Mouse (Mus musculus) heart, embryonic 12.5 days (tissue): ENCODE measurements at regions not wholly inside any gene's neighbourhood (a gene's known extent, or its start where the extent isn't known, plus 50 kb on each side); places are given as distances from the start of the nearest gene placed in this dataset.

Experiments used
- ATAC-seq: fragments of 200-750 bp; cut with Nextera tagmentation; 2 replicates; pipeline ENCODE4 v1.8.0; 2017; ENCODE audit warnings: moderate TSS enrichment, moderate library complexity; ENCODE audit not compliant: insufficient number of reproducible peaks, low FRiP score
- H3K27ac ChIP-seq: fragments of 300-500 bp; sonication (generic); 2 replicates; pipeline ENCODE4 v1.5.1; 2016; ENCODE audit warnings: mild to moderate bottlenecking, moderate library complexity; ENCODE audit not compliant: poor library complexity, severe bottlenecking
- H3K27me3 ChIP-seq: fragments of 300-500 bp; sonication (generic); replicated peaks from 2 replicates; pipeline ENCODE4 v1.6.1; 2016; ENCODE audit warnings: mild to moderate bottlenecking, moderate library complexity
- H3K36me3 ChIP-seq: fragments of 300-500 bp; sonication (generic); 2 replicates; pipeline ENCODE4 v1.6.1; 2016; ENCODE audit warnings: mild to moderate bottlenecking, moderate library complexity
- H3K4me1 ChIP-seq: fragments of 300-500 bp; sonication (generic); replicated peaks from 2 replicates; pipeline ENCODE4 v1.6.1; 2016; ENCODE audit warnings: mild to moderate bottlenecking
- H3K4me2 ChIP-seq: fragments of 300-500 bp; sonication (generic); 2 replicates; pipeline ENCODE4 v1.6.1; 2016; ENCODE audit warnings: mild to moderate bottlenecking, moderate library complexity
- H3K4me3 ChIP-seq: fragments of 300-500 bp; sonication (generic); 2 replicates; pipeline ENCODE4 v1.5.1; 2016; ENCODE audit warnings: mild to moderate bottlenecking
- H3K9ac ChIP-seq: fragments of 300-500 bp; sonication (generic); 2 replicates; pipeline ENCODE4 v1.6.1; 2016; ENCODE audit warnings: mild to moderate bottlenecking, moderate library complexity
- H3K9me3 ChIP-seq: fragments of 300-500 bp; sonication (generic); replicated peaks from 2 replicates; pipeline ENCODE4 v1.6.1; 2016; ENCODE audit warnings: mild to moderate bottlenecking, moderate library complexity
- WGBS: fragments of 180-500 bp; shearing (Covaris S2); methylation state at CpG from one replicate; pipeline ENCODE4 v1.1.7; 2016; 5-methylcytosine and 5-hydroxymethylcytosine counted together

DNA sequence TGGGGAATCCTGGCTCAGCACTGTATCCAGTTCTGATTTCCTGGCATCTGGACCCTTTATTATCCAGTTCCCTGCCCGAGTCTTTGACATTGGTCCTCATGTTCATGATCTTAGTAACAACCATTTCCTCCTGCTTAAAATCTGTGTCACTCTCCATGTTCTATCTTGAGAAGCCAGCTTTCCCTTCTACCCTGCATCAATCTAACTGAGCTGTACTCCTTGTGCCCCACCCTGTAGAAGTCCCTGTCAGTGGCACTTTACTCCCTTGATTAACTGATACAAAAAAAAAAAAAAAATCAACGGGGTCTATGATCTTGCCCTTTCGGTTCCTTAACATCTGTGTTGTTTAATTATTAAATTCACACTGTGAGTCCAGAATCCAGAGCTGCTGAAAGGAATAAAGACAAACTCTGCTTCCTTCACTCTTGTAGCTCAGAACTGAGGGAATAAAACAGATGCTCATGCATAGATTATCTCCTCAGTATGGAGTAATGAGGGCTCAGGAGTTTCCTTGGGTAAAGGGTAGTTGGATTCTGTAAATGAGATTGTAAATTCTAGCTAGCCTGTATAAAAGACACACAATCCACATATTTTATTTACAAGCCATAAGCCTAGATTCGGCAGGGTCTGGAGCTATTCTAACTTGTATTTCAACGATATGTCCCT, 342.6 kb upstream of the Nr5a2 start:
- no peak overlapping the region for H3K4me3 ChIP-seq
- H3K4me1 ChIP-seq, result no peaks in the 10 kb centered on the region
- H3K27me3 ChIP-seq, result no peaks in the 10 kb centered on the region
- H3K27ac ChIP-seq, result no peak overlapping the region
- no peak for ATAC-seq
- H3K4me2 ChIP-seq, result no peak overlapping the region
- WGBS, result 72% methylated on average over 5 of the region's 5 CpGs
- H3K9ac ChIP-seq, result no peak overlapping the region
- H3K9me3 ChIP-seq, result no peaks in the 10 kb centered on the region
- no peaks in the 10 kb centered on the region for H3K36me3 ChIP-seq

DNA sequence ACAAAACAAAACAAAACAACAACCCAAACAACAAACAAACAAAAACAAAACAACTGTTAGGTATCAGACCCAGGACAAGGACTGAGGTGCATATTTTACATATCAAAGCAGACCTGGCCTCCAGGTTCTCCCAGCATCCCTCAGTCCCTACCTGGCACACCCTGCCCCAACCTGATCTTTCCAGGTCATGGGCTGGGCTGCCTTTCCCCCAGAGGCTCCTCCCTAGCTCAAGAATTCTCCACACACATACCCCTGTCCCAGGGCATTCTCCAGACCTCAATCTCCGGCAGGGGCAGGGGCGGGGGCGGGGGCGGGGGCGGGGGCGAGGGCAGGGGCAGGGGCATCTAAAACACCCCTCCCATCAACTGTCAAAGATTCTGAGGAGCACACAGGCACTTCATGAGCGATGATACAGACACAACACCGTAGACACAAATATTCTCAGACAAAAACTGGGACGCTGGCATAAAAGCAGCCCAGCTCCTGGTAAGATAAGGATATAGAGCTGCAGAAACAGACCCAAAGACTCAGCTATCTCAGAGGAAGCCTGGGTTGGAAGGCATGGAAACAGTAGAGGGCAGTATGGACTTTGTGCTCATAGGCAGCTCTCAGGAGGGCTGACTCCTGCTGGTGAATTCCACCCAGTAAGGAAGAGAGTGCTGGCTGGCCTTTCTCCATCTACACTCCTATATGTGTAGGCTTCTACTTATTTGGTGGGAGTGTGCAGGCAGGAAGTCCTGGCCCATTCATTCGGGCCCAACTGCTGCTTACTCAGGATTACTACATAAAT, 337.7 kb upstream of the Nr5a2 start:
- no peaks in the 10 kb centered on the region for H3K9me3 ChIP-seq
- WGBS, result 41% methylated on average over 10 of the region's 10 CpGs
- ATAC-seq, result no peak

DNA sequence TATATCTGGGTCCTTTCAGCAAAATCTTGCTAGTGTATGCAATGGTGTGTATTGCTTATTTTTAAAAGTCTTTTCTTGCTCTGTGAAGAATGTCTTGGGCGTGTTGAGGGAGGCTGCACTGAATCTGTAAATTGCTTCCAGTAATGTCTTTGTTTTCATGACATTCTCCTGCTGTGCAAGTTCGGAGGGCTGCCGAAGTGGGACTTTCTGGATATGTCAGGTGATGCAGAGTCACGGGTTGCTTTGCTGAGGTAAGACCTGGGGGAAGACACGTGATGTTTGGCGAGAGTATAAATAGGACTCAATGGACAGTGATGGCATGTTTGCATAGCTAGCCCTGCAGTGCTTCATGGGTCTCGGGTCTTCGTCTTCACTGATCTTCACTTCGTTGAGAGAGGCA, 329.2 kb upstream of the Nr5a2 start:
- H3K9ac ChIP-seq, result no peak overlapping the region

More for the DNA sequence above, 337.7 kb upstream of the Nr5a2 start:
- no peak overlapping the region for H3K4me2 ChIP-seq
- no peaks in the 10 kb centered on the region for H3K27me3 ChIP-seq
- no peak overlapping the region for H3K4me3 ChIP-seq
- H3K27ac ChIP-seq, result no peak overlapping the region
- no peaks in the 10 kb centered on the region for H3K4me1 ChIP-seq
- H3K36me3 ChIP-seq, result no peaks in the 10 kb centered on the region
- no peak overlapping the region for H3K9ac ChIP-seq

DNA sequence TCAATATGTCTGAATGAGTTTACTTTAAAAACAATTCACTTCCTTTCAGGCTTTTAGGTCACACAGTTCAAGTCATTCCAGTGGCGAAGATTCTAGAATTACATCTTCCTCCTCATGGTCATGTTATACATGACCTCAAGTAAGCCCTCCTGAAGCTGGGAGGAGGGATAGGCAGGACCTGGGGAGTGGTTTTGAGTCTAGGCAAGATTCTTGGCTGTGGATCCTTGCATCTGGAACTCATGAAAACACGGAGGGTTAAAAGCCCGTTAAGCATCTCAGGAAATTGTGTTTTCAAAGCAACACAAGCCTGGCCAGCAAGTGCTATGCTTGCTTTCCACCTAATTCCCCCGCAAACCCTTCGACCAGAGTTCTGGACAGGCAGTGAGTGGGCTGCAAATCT, 323.0 kb upstream of the Nr5a2 start:
- H3K9me3 ChIP-seq, result no peaks in the 10 kb centered on the region; the same call in 1 of the 2 replicates
- ATAC-seq, result no peak
- H3K4me2 ChIP-seq, result no peak overlapping the region
- H3K9ac ChIP-seq, result no peak overlapping the region
- H3K4me3 ChIP-seq, result no peak overlapping the region
- WGBS, result 68% methylated on average over 5 of the region's 5 CpGs
- no peaks in the 10 kb centered on the region for H3K27me3 ChIP-seq
- no peaks in the 10 kb centered on the region for H3K36me3 ChIP-seq
- H3K27ac ChIP-seq, result no peak overlapping the region
- no peaks in the 10 kb centered on the region for H3K4me1 ChIP-seq

More for the DNA sequence above, 329.2 kb upstream of the Nr5a2 start:
- Histone ChIP-seq H3K27me3 (no peaks in the 10 kb centered on the region), H3K27ac (no peak overlapping the region), H3K4me1 (no peaks in the 10 kb centered on the region; the same call in 1 of the 2 replicates), H3K9me3 (no peaks in the 10 kb centered on the region; the same call in 1 of the 2 replicates), H3K4me3 (no peak overlapping the region), H3K4me2 (no peak overlapping the region), H3K36me3 (no peaks in the 10 kb centered on the region)
- WGBS, result 84% methylated on average over 9 of the region's 9 CpGs
- ATAC-seq, result no peak

DNA sequence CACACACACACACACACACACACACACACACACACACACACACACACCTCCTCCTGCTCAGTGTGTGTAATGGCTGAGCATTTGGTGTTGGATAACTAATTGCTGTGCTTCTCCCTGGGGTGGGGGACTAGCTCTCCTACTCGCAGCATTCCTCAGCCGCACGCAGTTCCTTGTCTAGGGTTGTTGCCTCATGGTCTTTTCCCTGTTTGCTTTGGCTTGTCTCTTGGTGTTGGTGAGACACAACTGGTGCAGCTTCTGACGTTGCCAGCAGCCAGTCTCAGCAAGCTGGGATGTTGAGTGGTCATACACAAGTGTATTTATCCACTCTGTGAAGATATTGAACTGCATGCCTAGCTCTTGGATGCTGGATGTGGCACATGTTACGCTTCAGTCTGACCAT, 322.2 kb upstream of the Nr5a2 start:
- Histone ChIP-seq H3K9me3 (no peaks in the 10 kb centered on the region; the same call in 1 of the 2 replicates), H3K27me3 (no peaks in the 10 kb centered on the region), H3K4me3 (no peak overlapping the region), H3K4me1 (no peaks in the 10 kb centered on the region), H3K9ac (no peak overlapping the region), H3K4me2 (no peak overlapping the region), H3K27ac (no peak overlapping the region), H3K36me3 (no peaks in the 10 kb centered on the region)
- WGBS, result 67% methylated on average over 5 of the region's 5 CpGs
- ATAC-seq, result no peak

DNA sequence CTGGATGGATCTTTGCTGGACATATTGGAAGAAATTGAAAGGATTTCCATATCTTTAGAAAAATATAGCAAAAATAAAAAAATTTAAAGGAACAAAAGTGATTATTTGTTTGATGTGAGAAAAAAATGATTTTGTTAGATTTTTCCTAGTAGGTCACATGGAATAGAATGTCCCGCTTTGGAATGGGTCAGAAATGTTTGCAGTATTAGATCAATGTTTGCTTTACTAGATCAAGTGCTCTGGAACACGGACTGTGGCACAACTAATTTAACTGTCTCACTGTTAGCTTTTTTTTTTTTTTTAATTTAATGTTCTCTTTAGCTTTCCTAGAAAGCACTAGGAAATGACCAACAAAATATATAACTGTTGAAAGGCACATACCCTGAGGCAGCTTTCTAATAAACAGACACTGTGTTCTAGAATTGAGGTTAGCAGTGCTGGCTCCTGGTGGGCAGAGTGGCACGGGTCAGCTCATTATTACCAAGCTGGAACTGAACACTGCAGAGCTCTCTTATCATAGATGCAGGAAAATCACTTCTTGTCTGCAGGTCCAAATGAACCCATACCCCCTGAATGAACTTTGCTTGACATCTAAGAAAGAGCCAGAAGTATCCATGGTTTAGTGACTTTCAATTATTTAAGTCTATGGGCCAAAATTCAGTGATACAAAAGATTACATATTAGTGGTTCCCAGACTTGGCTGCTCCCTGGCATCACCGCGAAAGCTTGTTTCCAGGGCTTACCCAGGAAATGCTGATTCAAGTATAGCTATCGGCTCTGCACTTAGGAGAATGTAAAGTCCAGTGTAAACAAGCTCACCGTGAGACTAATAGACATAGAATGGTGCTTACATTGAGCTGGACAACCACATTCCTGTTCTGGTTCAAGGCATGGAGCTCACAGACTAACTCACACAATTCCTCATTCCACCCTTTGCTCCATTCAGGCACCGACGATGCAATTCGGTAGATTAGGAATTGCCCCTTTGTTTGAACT, 320.4 kb upstream of the Nr5a2 start:
- ATAC-seq, result no peak
- Histone ChIP-seq H3K36me3 (no peaks in the 10 kb centered on the region), H3K4me1 (no peaks in the 10 kb centered on the region), H3K9me3 (no peaks in the 10 kb centered on the region; the same call in 1 of the 2 replicates), H3K4me2 (no peak overlapping the region), H3K4me3 (no peak overlapping the region), H3K27me3 (no peaks in the 10 kb centered on the region), H3K27ac (no peak overlapping the region), H3K9ac (no peak overlapping the region)
- WGBS, result 74% methylated on average over 10 of the region's 10 CpGs

DNA sequence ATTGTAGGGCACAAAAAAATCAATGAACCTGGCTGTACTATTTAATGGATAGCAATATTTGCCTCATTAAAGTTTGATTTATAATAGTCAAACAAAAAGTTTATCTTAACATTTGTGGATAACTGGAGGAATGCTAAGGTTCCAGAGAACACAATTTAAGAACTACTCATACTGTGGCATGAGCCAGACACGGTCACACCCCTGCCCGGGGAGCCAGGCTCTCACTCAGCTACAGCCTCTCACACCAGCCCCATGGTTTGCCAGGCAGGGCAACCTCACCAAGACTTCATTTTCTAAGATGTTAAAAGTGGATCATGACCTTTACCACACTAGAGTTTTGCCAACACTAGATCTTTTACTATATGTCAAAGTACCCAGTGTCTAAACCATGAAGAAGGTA, 319.7 kb upstream of the Nr5a2 start:
- no peak overlapping the region for H3K27ac ChIP-seq
- no peak for ATAC-seq
- H3K36me3 ChIP-seq, result no peaks in the 10 kb centered on the region
- no peak overlapping the region for H3K4me2 ChIP-seq
- no peaks in the 10 kb centered on the region; the same call in 1 of the 2 replicates for H3K9me3 ChIP-seq
- 87% methylated on average over 2 of the region's 2 CpGs for WGBS
- no peaks in the 10 kb centered on the region for H3K27me3 ChIP-seq
- no peak overlapping the region for H3K9ac ChIP-seq
- H3K4me1 ChIP-seq, result no peaks in the 10 kb centered on the region
- H3K4me3 ChIP-seq, result no peak overlapping the region

DNA sequence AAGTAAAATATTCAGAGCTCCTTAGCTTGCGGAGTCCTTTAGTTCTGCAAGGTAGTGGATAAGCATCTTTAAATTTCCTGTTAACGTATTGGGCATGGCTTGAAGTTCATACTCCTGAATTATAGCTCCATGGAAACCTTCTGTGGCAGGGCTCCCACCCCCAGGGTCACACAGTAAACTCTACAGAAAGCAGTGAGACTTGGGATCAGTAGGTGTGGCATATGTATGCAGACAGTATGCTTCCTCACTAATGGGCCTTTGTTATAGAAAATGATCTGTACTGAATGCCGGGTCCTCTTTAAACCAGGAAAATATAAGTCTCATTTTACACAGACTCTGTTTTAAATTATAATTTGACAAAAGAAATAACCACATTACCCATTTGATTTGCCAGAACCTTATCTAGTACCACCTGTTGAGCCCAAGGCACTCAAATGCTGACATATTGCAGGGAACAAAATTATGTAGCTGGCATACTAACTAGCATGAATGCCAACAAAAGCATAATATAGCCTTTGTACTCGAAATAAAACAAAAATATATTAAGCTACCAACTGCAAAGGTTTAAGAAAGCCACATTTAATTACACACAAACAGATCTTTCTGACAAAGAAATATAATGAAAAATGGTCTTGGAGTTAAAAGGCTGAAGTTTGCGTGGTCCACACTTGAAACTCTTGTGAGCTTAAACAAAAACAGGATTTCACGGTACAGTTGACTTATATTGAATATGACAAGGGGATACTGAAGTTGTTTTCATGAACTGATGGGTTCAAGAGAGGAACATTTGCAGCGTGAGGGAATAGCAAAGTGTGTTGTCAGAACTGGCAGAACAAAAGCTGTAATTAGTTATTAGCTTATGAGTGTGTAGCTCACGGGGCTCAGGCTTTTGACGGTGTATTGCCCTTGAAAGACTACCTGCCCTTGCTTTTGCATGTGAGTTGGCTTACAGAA, 310.7 kb upstream of the Nr5a2 start:
- H3K4me2 ChIP-seq, result no peak overlapping the region
- no peaks in the 10 kb centered on the region for H3K9me3 ChIP-seq
- H3K4me1 ChIP-seq, result no peaks in the 10 kb centered on the region
- H3K27me3 ChIP-seq, result no peaks in the 10 kb centered on the region
- no peaks in the 10 kb centered on the region for H3K36me3 ChIP-seq
- H3K4me3 ChIP-seq, result no peak overlapping the region
- 73% methylated on average over 9 of the region's 9 CpGs for WGBS
- no peak overlapping the region for H3K9ac ChIP-seq
- no peak for ATAC-seq
- no peak overlapping the region for H3K27ac ChIP-seq

DNA sequence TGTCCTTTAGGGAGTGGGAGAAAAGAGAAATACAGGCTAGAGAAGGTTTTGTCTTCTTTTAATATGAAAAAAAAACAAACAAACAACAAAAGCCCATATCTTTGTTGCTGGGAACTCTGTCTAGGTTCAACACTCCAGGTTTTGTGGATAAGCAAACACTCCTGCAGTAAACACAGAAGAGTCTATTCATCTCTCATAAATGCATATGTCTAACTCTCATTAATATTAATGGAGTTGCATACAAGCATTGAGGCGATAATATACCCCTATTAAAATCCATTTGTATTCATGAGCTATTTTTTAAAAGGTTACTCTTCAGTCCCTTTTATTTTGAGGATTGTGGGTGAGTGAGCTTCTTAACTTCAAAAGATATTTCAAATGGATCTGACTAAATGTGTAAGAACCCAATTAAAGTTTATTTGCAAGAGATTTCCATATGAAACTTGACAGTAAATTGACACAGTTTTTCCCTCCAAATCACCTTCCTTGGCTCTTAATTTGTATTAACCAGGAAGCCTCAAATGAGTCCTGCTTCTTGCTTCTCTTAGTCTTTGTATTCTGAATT, 302.6 kb upstream of the Nr5a2 start:
- WGBS, result 85% methylated on average over 1 of the region's 1 CpGs
- Histone ChIP-seq H3K36me3 (no peaks in the 10 kb centered on the region), H3K4me2 (no peak overlapping the region), H3K4me1 (0 out of 2 replicates have a peak, but pooled peaks cover 6% of the 10 kb centered on the region), H3K27me3 (no peaks in the 10 kb centered on the region), H3K27ac (no peak overlapping the region), H3K4me3 (no peak overlapping the region), H3K9me3 (no peaks in the 10 kb centered on the region), H3K9ac (no peak overlapping the region)
- ATAC-seq, result no peak

DNA sequence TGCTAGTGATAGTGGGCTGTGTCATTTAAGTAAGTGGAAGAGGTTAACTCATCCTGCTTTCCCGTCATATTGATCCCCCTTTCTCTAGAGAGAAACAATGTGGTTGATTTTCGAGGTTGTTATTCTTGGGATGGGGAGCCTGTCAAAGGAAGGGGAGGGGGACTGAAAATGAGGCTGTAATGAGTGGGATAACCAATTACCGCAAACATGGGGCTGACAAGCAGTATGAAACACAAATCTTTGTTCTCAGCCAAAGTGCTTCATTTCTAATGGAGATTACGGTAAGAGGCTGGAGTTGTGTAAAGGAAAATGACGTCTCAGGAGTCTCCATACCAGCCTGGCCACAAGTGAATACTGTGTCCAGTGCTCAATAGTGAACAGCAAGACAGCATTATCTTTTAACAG, 301.9 kb upstream of the Nr5a2 start:
- Histone ChIP-seq H3K4me1 (0 out of 2 replicates have a peak, but pooled peaks cover 6% of the 10 kb centered on the region), H3K4me3 (no peak overlapping the region), H3K36me3 (no peaks in the 10 kb centered on the region), H3K27me3 (no peaks in the 10 kb centered on the region), H3K9me3 (no peaks in the 10 kb centered on the region), H3K4me2 (no peak overlapping the region), H3K9ac (no peak overlapping the region), H3K27ac (no peak overlapping the region)
- no peak for ATAC-seq
- WGBS, result 50% methylated on average over 5 of the region's 5 CpGs
